Mouse (Mus musculus): ENCODE measurements around the gene As3mt. TPM values are rescaled to one million over a fixed set of nuclear protein-coding genes. Genes with fewer than 3 reads are reported as not detected.

As3mt gene
- polyA plus RNA-seq, 2 experiments, result 16.2 to 26.8 TPM

DNA sequence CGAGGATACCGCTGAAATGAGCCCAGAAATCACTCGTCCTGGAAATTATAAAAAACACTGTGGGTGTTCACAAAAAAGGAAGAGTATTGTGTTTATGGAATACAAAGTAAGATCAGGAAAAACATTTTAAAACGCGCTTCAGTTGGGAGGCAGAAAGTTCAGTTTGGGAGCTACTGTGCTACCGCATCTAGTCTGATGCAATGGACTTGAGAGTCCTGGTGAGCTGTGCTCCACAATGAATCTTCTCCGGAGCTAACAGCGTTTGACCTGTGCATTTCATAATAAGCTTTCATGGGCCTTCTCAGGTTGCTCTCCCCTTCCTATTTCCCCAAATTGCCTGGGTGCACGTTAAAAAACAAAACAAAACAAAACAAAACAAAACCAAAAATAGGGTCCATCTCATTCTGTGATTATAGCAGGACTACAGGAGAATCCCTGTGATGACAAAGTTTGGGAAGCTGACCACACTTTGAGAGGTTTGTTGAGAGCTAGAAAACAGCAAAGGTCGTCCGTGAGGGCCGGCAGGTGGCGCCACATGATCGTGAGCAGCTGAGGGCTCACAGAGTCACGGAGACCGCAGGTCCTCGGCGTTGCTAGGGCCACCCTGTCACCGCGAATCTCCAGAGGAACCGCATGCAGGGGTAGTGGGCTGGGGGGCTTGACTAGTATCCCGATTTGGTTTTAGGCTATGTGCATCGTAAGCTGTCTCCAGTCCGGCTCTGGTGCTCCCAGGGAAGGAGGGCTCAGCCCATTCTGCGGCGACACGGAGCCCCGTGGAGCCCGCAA lies 53.3 kb downstream of the As3mt start:
- DNase-seq (ENCODE audit: low spot score) (peak; percentile 80), ATAC-seq (ENCODE audit: low FRiP score, low read depth) (peak; percentile 60)
- 17% methylated on average over 29 of the region's 29 CpGs for WGBS
- H3K4me2 ChIP-seq (replicated peaks; ENCODE audit: low read depth, low read length, severe bottlenecking), result peak overlapping the region; percentile 100
- peak overlapping the region; percentile 86 for H3K4me3 ChIP-seq (replicated peaks; ENCODE audit: low read length)
- H3K27ac ChIP-seq (replicated peaks; ENCODE audit: low read depth, low read length), result no peak overlapping the region
- H3K9me3 ChIP-seq (ENCODE audit: control insufficient read depth, low read length), result no peaks in the 10 kb centered on the region
- TF ChIP-seq POLR2A (IDR thresholded peaks at IDR 0.05; ENCODE audit: borderline replicate concordance, extremely low read depth, insufficient read depth, insufficient read length), result no peak
- H3K27me3 ChIP-seq (ENCODE audit: control insufficient read depth, insufficient read depth, low read length), result peaks cover 31% of the 10 kb centered on the region
- H3K36me3 ChIP-seq (ENCODE audit: control insufficient read depth, insufficient read depth, low read length), result no peaks in the 10 kb centered on the region
- H3K4me1 ChIP-seq (ENCODE audit: control insufficient read depth, insufficient read depth, low read length), result peaks cover 22% of the 10 kb centered on the region
- H3K9ac ChIP-seq (ENCODE audit: low read depth, low read length, severe bottlenecking), result no peak overlapping the region

DNA sequence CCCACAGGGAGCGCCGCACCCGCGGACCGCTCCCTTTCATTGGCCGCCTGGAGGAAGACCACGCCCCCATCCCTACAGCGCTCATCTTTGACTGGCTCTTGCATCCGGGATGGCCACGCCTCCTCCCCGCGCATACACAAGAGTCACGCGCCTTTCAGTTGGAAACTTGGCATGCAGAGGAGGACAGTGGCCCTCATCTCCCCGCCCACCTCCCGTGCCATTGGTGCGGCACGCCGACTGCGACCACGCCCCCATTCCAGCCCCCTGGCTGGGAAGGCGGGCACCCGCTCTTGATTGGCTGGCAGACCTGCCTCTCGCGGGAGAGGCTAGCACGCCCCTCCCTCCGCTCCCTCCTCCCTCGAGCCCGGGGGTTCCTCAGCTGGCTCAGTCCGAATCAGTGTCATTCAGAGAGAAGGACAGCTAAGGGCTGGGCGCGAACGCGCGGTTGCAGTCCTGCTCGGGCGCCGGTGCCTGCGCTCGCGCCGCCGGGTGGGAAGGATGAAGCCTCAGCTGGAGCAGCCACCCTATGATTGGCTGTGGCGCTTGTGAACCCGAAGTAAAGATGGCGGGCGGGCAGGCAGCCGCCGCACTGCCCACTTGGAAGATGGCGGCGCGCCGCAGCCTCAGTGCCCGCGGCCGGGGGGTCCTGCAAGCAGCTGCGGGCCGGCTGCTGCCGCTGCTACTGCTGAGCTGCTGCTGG lies 54.1 kb downstream of the As3mt start, which contains the start of gene Cnnm2:
TSS of gene Cnnm2 (plus strand) at position 350 of the 700 bp plus-strand sequence.
- peak; percentile 97 for ATAC-seq (ENCODE audit: low FRiP score, low read depth)
- no peaks in the 10 kb centered on the region for H3K36me3 ChIP-seq (ENCODE audit: control insufficient read depth, insufficient read depth, low read length)
- under 1% methylated on average over 52 of the region's 59 CpGs for WGBS

DNA sequence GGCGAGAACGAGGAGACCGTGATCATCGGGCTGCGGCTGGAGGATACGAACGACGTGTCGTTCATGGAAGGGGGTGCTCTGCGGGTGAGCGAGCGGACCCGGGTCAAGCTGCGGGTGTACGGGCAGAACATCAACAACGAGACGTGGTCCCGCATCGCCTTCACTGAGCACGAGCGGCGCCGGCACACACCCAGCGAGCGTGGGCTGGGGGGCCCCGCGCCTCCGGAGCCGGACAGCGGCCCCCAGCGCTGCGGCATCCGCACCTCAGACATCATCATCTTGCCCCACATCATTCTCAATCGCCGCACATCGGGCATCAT lies 54.7 kb downstream of the As3mt start:
- peaks cover 22% of the 10 kb centered on the region for H3K4me1 ChIP-seq (ENCODE audit: control insufficient read depth, insufficient read depth, low read length)
- WGBS, result 0% methylated on average over 28 of the region's 36 CpGs
- no peaks in the 10 kb centered on the region for H3K36me3 ChIP-seq (ENCODE audit: control insufficient read depth, insufficient read depth, low read length)
- H3K27me3 ChIP-seq (ENCODE audit: control insufficient read depth, insufficient read depth, low read length), result peaks cover 31% of the 10 kb centered on the region
- H3K9me3 ChIP-seq (ENCODE audit: control insufficient read depth, low read length), result no peaks in the 10 kb centered on the region
- peak overlapping the region; percentile 67 for H3K9ac ChIP-seq (ENCODE audit: low read depth, low read length, severe bottlenecking)
- H3K4me3 ChIP-seq (replicated peaks; ENCODE audit: low read length), result peak overlapping the region; percentile 86
- H3K4me2 ChIP-seq (replicated peaks; ENCODE audit: low read depth, low read length, severe bottlenecking), result peak overlapping the region; percentile 100
- ATAC-seq (ENCODE audit: low FRiP score, low read depth) (no peak), DNase-seq (ENCODE audit: low spot score) (no peak)
- no peak for TF ChIP-seq POLR2A (IDR thresholded peaks at IDR 0.05; ENCODE audit: borderline replicate concordance, extremely low read depth, insufficient read depth, insufficient read length)
- H3K27ac ChIP-seq (replicated peaks; ENCODE audit: low read depth, low read length), result peak overlapping the region; percentile 43; the same call in 1 of the 2 replicates

More for the DNA sequence above, 54.1 kb downstream of the As3mt start, which contains the start of gene Cnnm2:
- peaks cover 22% of the 10 kb centered on the region for H3K4me1 ChIP-seq (ENCODE audit: control insufficient read depth, insufficient read depth, low read length)
- H3K4me3 ChIP-seq (replicated peaks; ENCODE audit: low read length), result peak within 1 kb of the TSS; percentile 86
- DNase-seq (ENCODE audit: low spot score), result peak; percentile 99
- H3K27me3 ChIP-seq (ENCODE audit: control insufficient read depth, insufficient read depth, low read length), result peaks cover 31% of the 10 kb centered on the region
- H3K27ac ChIP-seq (replicated peaks; ENCODE audit: low read depth, low read length), result peak within 1 kb of the TSS; percentile 43; the same call in 1 of the 2 replicates
- TF ChIP-seq POLR2A (IDR thresholded peaks at IDR 0.05; ENCODE audit: borderline replicate concordance, extremely low read depth, insufficient read depth, insufficient read length), result peak; percentile 47; the same call in 1 of the 2 replicates
- no peaks in the 10 kb centered on the region for H3K9me3 ChIP-seq (ENCODE audit: control insufficient read depth, low read length)
- H3K4me2 ChIP-seq (replicated peaks; ENCODE audit: low read depth, low read length, severe bottlenecking), result peak within 1 kb of the TSS; percentile 100
- H3K9ac ChIP-seq (ENCODE audit: low read depth, low read length, severe bottlenecking), result peak within 1 kb of the TSS; percentile 67

DNA sequence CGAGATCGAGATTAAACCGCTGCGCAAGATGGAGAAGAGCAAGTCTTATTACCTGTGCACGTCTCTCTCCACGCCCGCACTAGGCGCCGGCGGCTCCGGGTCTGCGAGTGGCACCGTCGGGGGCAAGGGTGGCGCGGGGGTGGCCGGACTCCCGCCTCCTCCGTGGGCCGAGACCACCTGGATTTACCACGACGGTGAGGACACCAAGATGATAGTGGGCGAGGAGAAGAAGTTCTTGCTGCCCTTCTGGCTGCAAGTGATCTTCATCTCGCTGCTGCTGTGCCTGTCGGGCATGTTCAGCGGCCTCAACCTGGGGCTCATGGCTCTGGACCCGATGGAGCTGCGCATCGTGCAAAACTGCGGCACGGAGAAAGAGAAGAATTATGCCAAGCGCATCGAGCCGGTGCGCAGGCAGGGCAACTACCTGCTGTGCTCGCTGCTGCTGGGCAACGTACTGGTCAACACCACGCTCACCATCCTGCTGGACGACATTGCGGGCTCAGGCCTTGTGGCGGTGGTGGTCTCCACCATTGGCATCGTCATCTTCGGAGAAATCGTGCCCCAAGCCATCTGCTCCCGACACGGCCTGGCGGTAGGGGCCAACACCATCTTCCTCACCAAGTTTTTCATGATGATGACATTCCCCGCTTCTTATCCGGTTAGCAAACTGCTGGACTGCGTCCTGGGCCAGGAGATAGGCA lies 55.2 kb downstream of the As3mt start:
- WGBS, result 2% methylated on average over 45 of the region's 50 CpGs
- TF ChIP-seq POLR2A (IDR thresholded peaks at IDR 0.05; ENCODE audit: borderline replicate concordance, extremely low read depth, insufficient read depth, insufficient read length), result no peak
- H3K4me2 ChIP-seq (replicated peaks; ENCODE audit: low read depth, low read length, severe bottlenecking), result peak overlapping the region; percentile 100
- ATAC-seq (ENCODE audit: low FRiP score, low read depth) (no peak), DNase-seq (ENCODE audit: low spot score) (no peak)
- peak overlapping the region; percentile 86 for H3K4me3 ChIP-seq (replicated peaks; ENCODE audit: low read length)
- no peaks in the 10 kb centered on the region for H3K9me3 ChIP-seq (ENCODE audit: control insufficient read depth, low read length)
- H3K4me1 ChIP-seq (ENCODE audit: control insufficient read depth, insufficient read depth, low read length), result peaks cover 22% of the 10 kb centered on the region
- H3K9ac ChIP-seq (ENCODE audit: low read depth, low read length, severe bottlenecking), result peak overlapping the region; percentile 67
- no peaks in the 10 kb centered on the region for H3K36me3 ChIP-seq (ENCODE audit: control insufficient read depth, insufficient read depth, low read length)
- H3K27ac ChIP-seq (replicated peaks; ENCODE audit: low read depth, low read length), result 0 out of 2 replicates have a peak overlapping the region, but pooled peaks have one; percentile 43
- peaks cover 31% of the 10 kb centered on the region for H3K27me3 ChIP-seq (ENCODE audit: control insufficient read depth, insufficient read depth, low read length)

DNA sequence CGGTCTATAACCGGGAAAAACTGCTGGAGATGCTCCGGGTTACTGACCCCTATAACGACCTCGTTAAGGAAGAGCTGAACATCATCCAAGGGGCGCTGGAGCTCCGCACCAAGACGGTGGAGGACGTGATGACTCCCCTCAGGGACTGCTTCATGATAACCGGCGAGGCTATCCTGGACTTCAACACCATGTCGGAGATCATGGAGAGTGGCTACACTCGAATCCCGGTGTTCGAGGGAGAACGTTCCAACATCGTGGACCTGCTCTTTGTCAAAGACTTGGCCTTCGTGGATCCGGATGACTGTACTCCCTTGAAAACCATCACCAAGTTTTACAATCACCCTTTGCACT lies 55.7 kb downstream of the As3mt start:
- Histone ChIP-seq H3K27ac (replicated peaks; ENCODE audit: low read depth, low read length) (no peak overlapping the region), H3K27me3 (ENCODE audit: control insufficient read depth, insufficient read depth, low read length) (peaks cover 31% of the 10 kb centered on the region), H3K36me3 (ENCODE audit: control insufficient read depth, insufficient read depth, low read length) (no peaks in the 10 kb centered on the region), H3K9ac (ENCODE audit: low read depth, low read length, severe bottlenecking) (peak overlapping the region; percentile 67; the same call in 1 of the 2 replicates), H3K4me3 (replicated peaks; ENCODE audit: low read length) (peak overlapping the region; percentile 86), H3K4me2 (replicated peaks; ENCODE audit: low read depth, low read length, severe bottlenecking) (peak overlapping the region; percentile 100), H3K4me1 (ENCODE audit: control insufficient read depth, insufficient read depth, low read length) (peaks cover 22% of the 10 kb centered on the region), H3K9me3 (ENCODE audit: control insufficient read depth, low read length) (no peaks in the 10 kb centered on the region)
- DNase-seq (ENCODE audit: low spot score) (no peak), ATAC-seq (ENCODE audit: low FRiP score, low read depth) (no peak)
- WGBS, result under 1% methylated on average over 19 of the region's 19 CpGs
- no peak for TF ChIP-seq POLR2A (IDR thresholded peaks at IDR 0.05; ENCODE audit: borderline replicate concordance, extremely low read depth, insufficient read depth, insufficient read length)
